Mouse (Mus musculus): ENCODE measurements around the gene Cd200r1. TPM values are rescaled to one million over a fixed set of nuclear protein-coding genes. Genes with fewer than 3 reads are reported as not detected.

Cd200r1 gene
- polyA plus RNA-seq (2021; fragmentation: Nextera tagmentation) = 0.61 and 1.4 TPM in 2 replicates
- long read RNA-seq, experiment 1, partial matches to known transcripts = 0 of 2 reads
- long read RNA-seq, experiment 1, other reads (novel, unspliced or antisense) = 1 of 2 reads
- long read RNA-seq, experiment 2 = 0 reads

DNA sequence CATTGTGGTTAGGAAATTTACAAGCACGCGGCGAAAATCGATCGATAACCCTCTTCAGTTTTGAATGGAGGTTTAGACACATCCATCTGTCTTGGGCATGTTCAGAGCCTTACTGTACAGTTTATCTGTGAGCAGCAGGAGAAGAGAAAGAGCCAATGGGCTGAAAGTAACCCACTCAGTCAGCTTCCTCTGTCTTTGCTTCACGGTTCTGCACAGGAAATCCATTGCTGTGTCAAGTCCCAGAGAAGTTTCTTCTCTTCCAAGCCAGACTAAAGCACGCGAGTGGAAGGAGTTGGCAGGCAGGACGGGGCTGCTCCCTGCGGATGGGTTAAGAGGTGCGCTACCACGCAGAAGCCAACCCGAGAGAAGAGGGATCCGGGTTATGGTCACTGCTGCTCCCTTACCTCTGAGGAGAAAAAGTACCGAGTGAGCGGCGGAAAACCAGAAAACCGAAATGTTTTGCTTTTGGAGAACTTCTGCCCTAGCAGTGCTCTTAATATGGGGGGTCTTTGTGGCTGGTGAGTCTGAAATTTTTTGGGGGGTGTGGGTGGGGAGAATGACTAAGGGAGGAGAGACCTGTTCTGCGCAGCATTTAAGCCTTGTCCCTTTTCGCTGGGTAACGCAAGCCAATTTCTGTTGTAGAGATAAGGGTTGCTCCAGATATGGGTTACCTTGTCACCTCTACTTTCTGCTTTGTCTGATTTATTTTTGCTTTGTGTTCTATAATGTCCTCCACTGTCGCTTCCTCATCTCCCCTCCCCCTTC, at the start of gene Cd200r1:
TSS of gene Cd200r1 (plus strand) at position 182 of the 765 bp plus-strand sequence.

GRCm38 (mm10) chr16:44724083-44724787, 41.3 kb upstream of the Cd200r1 start, which contains the start of gene Nepro:
Gene Nepro (plus strand): TSS chr16:44724301.

GRCm38 (mm10) chr16:44745866-44746562, 19.5 kb upstream of the Cd200r1 start, which contains the start of gene Gtpbp8:
Gene Gtpbp8 (minus strand): TSS chr16:44746363.

DNA sequence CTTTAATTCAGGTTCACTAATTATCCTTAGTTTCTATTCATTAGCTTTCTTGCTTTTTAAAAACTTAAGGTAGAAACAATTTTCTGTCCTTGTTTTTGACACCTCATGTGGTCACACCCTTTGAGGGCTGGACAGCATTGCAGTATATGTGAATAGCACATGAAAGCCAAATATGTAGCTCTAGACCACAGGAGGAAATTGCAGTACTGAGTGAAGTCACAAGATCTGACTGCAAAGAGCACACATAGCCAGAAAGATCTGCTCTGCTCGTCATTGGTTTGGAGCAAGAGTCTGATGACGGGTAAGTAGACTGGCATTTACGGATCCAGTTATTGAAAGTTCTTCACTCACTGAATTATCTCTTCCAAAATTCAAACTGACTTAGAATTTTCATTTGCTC, 46.0 kb downstream of the Cd200r1 start, which contains the start of gene Cd200r4:
TSS of gene Cd200r4 (plus strand) at position 190 of the 400 bp plus-strand sequence.

Other genes starting within 250 kb of the Cd200r1 start
- 6.4 and 6.7 TPM in 2 replicates for gene Boc, start 206.8 kb upstream of the Cd200r1 start, polyA plus RNA-seq (2021; fragmentation: Nextera tagmentation)
- 1.9 and 2.3 TPM in 2 replicates for gene Nepro, start 41.4 kb upstream of the Cd200r1 start, polyA plus RNA-seq (2021; fragmentation: Nextera tagmentation)
- 15.3 and 21.4 TPM in 2 replicates for gene Gtpbp8, start 19.4 kb upstream of the Cd200r1 start, polyA plus RNA-seq (2021; fragmentation: Nextera tagmentation)
- gene Cd200r4, start 46.0 kb downstream of the Cd200r1 start, polyA plus RNA-seq (2021; fragmentation: Nextera tagmentation) = 0.14 TPM in 1 of 2 replicates, not detected in the other
- not detected in 2 replicates for gene Cd200r2, start 101.4 kb downstream of the Cd200r1 start, polyA plus RNA-seq (2021; fragmentation: Nextera tagmentation)
- gene Cd200r3, start 177.9 kb downstream of the Cd200r1 start, polyA plus RNA-seq (2021; fragmentation: Nextera tagmentation) = not detected in 2 replicates